Mouse (Mus musculus) adipocyte (in vitro differentiated cells): ENCODE measurements around the gene Ptgis.
A peak's percentile ranks its signal among the peaks of the same experiment; 100 is the strongest.

Experiments
- DNase-seq: peaks from one replicate; pipeline ENCODE4 v3.0.0-alpha.2; 2016; ENCODE audit warnings: low spot score

Ptgis gene

DNA sequence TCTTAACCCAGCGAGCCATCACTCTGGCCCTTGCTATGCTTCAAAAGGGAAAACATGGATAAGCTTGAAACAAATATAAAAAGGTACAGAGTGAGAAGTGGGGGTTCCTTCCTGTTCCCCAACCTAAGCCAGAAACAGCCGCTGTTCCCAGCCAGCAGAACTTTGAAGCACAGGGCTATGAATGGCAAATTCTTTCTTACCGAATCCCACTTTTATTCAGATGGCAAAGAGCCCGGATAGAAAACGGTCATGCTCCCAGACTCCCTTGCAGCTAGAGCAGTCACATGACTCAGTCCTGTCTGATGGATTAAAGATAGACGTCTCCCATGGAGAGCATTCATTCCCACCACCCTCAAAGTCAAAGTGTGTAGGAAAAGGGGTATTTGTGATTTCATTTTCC is 89.5 kb downstream of the Ptgis start:
- DNase-seq, result no peak

DNA sequence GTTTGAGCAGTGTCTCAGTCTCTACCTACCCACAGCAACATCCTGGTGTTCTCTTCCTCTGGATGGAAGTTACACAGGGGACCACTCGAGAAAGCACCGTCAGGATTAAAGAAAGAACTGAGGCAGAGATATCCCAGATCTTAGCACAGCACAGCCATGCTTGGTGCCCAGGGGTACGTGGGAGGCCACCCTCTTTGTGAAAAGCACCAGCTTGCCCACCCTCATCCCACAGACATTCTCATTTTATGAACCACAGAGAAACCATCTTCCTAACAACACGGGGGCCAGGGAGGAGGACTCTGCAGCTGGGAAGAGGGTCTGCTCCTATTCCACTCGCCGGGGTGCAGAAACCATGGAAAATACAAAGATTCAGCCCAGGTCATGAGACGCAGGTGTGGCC is 90.3 kb downstream of the Ptgis start:
- DNase-seq, result no peak

DNA sequence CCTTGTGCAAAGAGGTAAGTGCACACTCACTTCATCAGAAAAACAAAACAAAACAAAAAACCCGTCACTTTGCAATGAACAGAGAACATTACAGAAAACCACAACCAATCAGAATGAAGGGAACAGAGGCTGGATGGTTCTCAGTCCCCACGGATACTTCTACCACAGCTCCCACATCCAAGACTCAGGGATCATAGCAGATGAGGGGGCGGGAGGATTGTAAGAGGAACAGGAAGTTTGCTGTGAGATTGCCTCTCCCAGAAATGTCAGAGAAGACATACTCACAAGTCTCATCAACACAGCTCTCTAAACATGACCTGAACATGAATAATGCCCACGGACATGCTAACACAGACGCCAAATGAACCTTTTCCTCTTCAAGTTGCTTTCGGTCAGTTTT is 91.4 kb downstream of the Ptgis start:
- no peak for DNase-seq

DNA sequence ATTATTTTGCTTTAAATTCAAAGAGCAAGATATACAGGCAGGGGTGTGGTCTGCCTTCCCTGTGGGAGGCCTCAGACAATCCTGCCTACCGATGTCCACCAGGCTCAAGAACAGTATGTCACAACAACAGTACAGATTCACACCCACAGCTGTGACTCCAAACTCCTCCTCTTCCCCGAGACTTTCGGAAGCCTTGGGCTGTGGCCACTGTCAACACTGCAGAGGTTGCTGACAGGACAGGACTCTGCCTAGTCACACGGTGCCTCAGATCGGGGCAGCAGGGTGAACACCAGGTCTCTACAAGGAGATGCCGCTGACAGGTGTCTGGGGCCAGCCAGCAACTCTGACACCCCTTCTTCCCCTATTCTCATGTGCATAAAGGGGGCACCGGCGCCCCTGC is 92.7 kb downstream of the Ptgis start:
- DNase-seq, result peak; percentile 79

DNA sequence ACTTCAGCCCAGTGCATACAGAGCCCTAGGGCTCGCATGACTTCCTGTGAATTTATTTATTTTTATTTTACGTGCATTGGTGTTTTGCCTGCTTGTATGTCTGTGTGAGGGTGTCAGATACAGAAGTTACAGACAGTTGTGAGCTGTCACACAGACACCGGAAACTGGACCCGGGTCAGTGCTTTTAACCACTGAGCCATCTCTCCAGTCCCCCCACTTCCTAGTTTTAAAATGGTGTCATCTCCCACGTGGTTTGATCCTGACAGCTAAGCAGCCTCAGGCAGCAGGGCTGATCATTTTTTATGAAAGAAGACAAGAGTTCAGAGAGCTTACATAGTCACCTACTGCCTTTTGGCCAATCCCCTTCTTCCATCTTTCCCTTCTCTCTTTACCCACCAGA is 94.5 kb downstream of the Ptgis start:
- DNase-seq, result no peak

DNA sequence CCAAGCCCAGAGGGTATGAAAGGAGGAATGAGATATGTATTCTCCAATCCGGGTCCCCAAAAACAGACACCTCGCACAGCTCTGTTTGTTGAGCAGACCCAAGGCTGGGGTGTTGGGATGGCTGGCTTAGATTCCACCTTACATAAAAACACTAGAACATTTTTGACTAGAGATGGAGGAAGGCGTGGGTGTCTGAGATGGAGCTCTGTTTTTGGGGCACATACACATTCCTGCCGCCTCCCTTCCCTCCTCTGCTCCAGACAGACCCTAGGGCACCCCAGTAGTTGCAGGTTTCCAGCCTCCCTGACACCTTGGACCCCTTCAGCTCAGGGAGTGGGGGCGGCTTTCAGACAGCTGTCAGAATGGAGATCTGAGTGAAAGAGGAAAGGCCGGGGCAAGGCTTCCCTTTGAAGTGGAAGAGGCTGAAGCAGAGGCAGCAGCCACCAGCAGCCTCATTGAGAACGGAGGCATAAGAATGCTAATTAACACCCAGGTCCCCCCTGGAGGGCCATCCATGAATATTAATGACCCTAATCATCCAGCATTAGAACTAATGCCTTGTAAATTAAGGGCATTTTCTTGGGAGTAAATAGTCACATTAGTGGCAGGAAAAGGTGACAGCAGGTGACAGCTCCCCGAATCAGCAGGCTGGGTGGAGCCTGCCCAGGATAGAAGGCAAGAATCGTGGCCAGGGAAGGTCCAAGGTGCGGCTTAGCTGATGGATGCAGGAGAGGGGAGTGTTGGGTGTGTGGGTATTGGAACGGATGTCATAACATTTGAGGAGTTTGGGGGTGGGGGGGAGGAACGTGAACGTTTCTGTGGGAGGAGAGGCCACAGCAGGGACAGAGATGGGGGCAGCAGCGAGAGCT is 95.7 kb downstream of the Ptgis start:
- no peak for DNase-seq

DNA sequence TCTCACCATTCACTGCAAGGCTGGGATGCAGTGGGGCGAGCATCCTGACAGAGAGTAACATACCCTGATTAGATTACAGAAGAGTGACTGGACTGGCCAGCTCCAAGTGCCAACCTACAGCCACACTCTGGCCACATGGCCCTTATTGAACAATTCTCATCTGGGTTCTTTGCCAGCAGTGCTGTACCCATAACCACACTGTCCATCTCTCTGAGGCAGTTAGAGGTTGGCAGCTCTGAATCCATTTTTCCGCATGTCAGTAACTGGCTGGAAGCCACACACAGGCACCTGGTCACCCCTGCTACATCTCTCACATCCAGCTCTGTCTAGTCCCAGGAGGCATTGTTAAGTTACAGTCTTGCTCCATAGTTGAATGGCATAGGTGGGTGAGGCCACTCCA is 96.5 kb downstream of the Ptgis start:
- no peak for DNase-seq

DNA sequence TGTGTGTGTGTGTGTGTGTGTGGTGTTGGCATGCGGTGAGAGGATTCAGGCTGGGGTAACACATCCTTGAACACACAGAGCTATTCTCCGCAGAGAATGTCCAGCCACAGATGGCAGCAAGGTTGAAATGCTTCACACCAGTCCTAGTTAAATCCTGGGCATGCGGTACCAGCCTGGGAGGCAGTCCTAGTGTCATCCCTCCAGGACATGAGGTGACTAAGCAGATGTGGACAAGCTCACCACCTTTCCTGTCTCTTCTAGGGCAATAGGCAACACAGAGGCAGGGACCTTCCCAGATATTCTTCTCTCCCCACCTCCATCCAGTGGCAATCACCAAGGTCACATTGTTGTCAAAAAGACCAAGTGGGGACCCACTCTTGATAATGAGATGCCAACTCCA is 98.1 kb downstream of the Ptgis start:
- no peak for DNase-seq

DNA sequence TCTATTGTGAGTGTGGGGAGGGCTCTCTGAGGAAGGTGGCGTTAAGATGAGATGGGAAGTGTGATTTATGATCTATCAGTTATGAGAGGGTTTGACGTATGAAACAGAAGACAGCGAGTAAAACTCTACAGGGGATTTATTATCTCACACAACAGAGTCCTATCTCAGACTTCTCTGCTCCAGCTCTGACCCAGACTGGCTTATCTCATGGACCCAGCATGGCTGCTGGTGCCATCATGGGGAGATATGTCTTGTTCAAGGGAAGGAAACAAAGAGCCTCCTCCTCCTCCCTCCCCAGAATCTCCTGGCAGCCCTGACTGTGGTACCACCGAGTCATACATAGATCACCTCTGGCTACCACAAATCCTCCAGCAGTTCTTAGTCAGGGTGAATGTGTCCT is 98.6 kb downstream of the Ptgis start:
- no peak for DNase-seq
